Mouse (Mus musculus): Measurements from ENCODE around the gene Arid4a.
"Not testable (repeated sequence)": the region's sequence is repeated elsewhere in the genome, so short reads cannot be mapped to it uniquely, and the experiment has no call there.

The Arid4a gene

GRCm38 (mm10) chr12:71016211-71016502, 367 bp downstream of the Arid4a start:
- no peak for DNase-seq (ENCODE audit: low read depth, low spot score)

- no peak for DNase-seq (ENCODE audit: low read depth, low spot score)
These were observed 882 bp downstream of the Arid4a start for GRCm38 (mm10) chr12:71016503-71017241.

GRCm38 (mm10) chr12:71017242-71017571, 1.4 kb downstream of the Arid4a start:
- no peak for DNase-seq (ENCODE audit: low read depth, low spot score)

GRCm38 (mm10) chr12:71017827-71018226, 2.0 kb downstream of the Arid4a start:
- no peak for DNase-seq (ENCODE audit: low read depth, low spot score)

GRCm38 (mm10) chr12:71019211-71019610, 3.4 kb downstream of the Arid4a start:
- no peak for DNase-seq (ENCODE audit: low read depth, low spot score)

GRCm38 (mm10) chr12:71024411-71024810, 8.6 kb downstream of the Arid4a start:
- no peak for DNase-seq (ENCODE audit: low read depth, low spot score)

- not testable (repeated sequence) for DNase-seq (ENCODE audit: low read depth, low spot score)
These were observed 12.5 kb downstream of the Arid4a start for GRCm38 (mm10) chr12:71028265-71028664.

GRCm38 (mm10) chr12:71030260-71030659, 14.5 kb downstream of the Arid4a start:
- no peak for DNase-seq (ENCODE audit: low read depth, low spot score)

GRCm38 (mm10) chr12:71030722-71031121, 14.9 kb downstream of the Arid4a start:
- no peak for DNase-seq (ENCODE audit: low read depth, low spot score)

GRCm38 (mm10) chr12:71035826-71036225, 20.0 kb downstream of the Arid4a start:
- DNase-seq (ENCODE audit: low read depth, low spot score): no peak

- no peak for DNase-seq (ENCODE audit: low read depth, low spot score)
These were observed 21.1 kb downstream of the Arid4a start for GRCm38 (mm10) chr12:71036729-71037404.

GRCm38 (mm10) chr12:71040462-71040861, 24.7 kb downstream of the Arid4a start:
- no peak for DNase-seq (ENCODE audit: low read depth, low spot score)

- DNase-seq (ENCODE audit: low read depth, low spot score): no peak
These were observed 26.7 kb downstream of the Arid4a start for GRCm38 (mm10) chr12:71042451-71042850.

GRCm38 (mm10) chr12:71043571-71043970, 27.8 kb downstream of the Arid4a start:
- no peak for DNase-seq (ENCODE audit: low read depth, low spot score)

GRCm38 (mm10) chr12:71044488-71044887, 28.7 kb downstream of the Arid4a start:
- DNase-seq (ENCODE audit: low read depth, low spot score): no peak

- no peak for DNase-seq (ENCODE audit: low read depth, low spot score)
These were observed 30.7 kb downstream of the Arid4a start for GRCm38 (mm10) chr12:71046501-71046900.

GRCm38 (mm10) chr12:71047473-71048078, 31.8 kb downstream of the Arid4a start:
- no peak for DNase-seq (ENCODE audit: low read depth, low spot score)

GRCm38 (mm10) chr12:71048117-71048516, 32.3 kb downstream of the Arid4a start:
- DNase-seq (ENCODE audit: low read depth, low spot score): peak; percentile 46

- no peak for DNase-seq (ENCODE audit: low read depth, low spot score)
These were observed 32.8 kb downstream of the Arid4a start for GRCm38 (mm10) chr12:71048561-71048960.

GRCm38 (mm10) chr12:71049596-71050265, 33.9 kb downstream of the Arid4a start:
- no peak for DNase-seq (ENCODE audit: low read depth, low spot score)

- DNase-seq (ENCODE audit: low read depth, low spot score): no peak
These were observed 35.3 kb downstream of the Arid4a start for GRCm38 (mm10) chr12:71051079-71051478.

- DNase-seq (ENCODE audit: low read depth, low spot score): no peak
These were observed 36.7 kb downstream of the Arid4a start for GRCm38 (mm10) chr12:71052341-71052995.

All from retina, adult 2 months (tissue).